Mouse (Mus musculus): ENCODE measurements around the gene Btnl2. TPM values are rescaled to one million over a fixed set of nuclear protein-coding genes. Genes with fewer than 3 reads are reported as not detected.

Gene Btnl2
- polyA plus RNA-seq, 1 experiment: not detected

- no peak for TF ChIP-seq TAL1 (IDR thresholded peaks at IDR 0.05; ENCODE audit: low read length)
- no peak for TF ChIP-seq GATA1 (IDR thresholded peaks at IDR 0.05; ENCODE audit: low read length)
- Histone ChIP-seq H3K36me3 (ENCODE audit: control insufficient read depth) (no peaks in the 10 kb centered on the region), H3K27me3 (ENCODE audit: control insufficient read depth) (peaks cover 2% of the 10 kb centered on the region; the same call in 1 of the 2 replicates), H3K4me1 (ENCODE audit: control insufficient read depth) (no peaks in the 10 kb centered on the region), H3K9me3 (ENCODE audit: control insufficient read depth, low read length) (no peaks in the 10 kb centered on the region), H3K4me3 (replicated peaks) (no peak overlapping the region)
These were observed 15.9 kb downstream of the Btnl2 start for GRCm38 (mm10) chr17:34370563-34370962.

DNA sequence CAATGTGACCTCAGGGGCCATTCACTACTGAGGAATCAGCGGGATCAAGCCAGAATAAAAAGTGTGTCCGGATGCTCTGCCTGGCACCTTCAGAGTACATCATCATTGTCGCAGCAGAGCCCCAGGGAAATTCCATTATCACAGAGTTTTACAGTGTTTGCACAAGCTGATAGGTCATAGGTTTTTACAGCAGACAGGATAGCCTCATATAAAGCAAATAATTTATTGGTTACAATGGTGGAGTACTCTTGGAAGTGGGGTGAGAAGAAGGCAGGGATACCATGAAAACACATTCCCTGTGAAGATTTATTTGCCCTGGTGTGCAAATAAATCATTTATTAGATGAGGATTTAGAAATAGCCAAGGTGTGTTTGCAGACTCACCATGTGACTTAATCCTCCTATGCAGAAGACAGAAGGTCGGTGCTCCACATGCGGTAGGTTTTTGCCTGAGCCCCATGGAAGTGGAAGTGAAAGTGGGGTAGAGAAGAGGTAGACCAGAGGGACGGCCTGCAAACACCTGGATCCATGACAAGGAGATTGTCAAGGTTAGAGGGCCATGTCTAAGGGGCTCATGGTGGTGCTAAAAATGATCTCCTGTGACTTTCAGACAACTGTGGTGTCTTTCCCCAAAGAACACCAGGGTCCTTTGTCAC lies 18.6 kb downstream of the Btnl2 start:
- Histone ChIP-seq H3K9me3 (ENCODE audit: control insufficient read depth, low read length) (no peaks in the 10 kb centered on the region), H3K4me3 (replicated peaks) (no peak overlapping the region), H3K4me1 (ENCODE audit: control insufficient read depth) (no peaks in the 10 kb centered on the region), H3K27me3 (ENCODE audit: control insufficient read depth) (peaks cover 2% of the 10 kb centered on the region; the same call in 1 of the 2 replicates), H3K36me3 (ENCODE audit: control insufficient read depth) (no peaks in the 10 kb centered on the region)
- TF ChIP-seq TAL1 (IDR thresholded peaks at IDR 0.05; ENCODE audit: low read length): no peak
- TF ChIP-seq GATA1 (IDR thresholded peaks at IDR 0.05; ENCODE audit: low read length): no peak

- Histone ChIP-seq H3K4me1 (ENCODE audit: control insufficient read depth) (no peaks in the 10 kb centered on the region), H3K4me3 (replicated peaks) (no peak within 1 kb of the TSS), H3K27me3 (ENCODE audit: control insufficient read depth) (peaks cover 2% of the 10 kb centered on the region; the same call in 1 of the 2 replicates), H3K36me3 (ENCODE audit: control insufficient read depth) (no peaks in the 10 kb centered on the region), H3K9me3 (ENCODE audit: control insufficient read depth, low read length) (peaks cover 2% of the 10 kb centered on the region; the same call in 1 of the 2 replicates)
- no peak for TF ChIP-seq GATA1 (IDR thresholded peaks at IDR 0.05; ENCODE audit: low read length)
- no peak for TF ChIP-seq TAL1 (IDR thresholded peaks at IDR 0.05; ENCODE audit: low read length)
These were observed 22.2 kb downstream of the Btnl2 start, which contains the start of gene Btnl1 for GRCm38 (mm10) chr17:34376847-34377246. Gene Btnl1, plus strand, starts transcription at chr17:34377132.

DNA sequence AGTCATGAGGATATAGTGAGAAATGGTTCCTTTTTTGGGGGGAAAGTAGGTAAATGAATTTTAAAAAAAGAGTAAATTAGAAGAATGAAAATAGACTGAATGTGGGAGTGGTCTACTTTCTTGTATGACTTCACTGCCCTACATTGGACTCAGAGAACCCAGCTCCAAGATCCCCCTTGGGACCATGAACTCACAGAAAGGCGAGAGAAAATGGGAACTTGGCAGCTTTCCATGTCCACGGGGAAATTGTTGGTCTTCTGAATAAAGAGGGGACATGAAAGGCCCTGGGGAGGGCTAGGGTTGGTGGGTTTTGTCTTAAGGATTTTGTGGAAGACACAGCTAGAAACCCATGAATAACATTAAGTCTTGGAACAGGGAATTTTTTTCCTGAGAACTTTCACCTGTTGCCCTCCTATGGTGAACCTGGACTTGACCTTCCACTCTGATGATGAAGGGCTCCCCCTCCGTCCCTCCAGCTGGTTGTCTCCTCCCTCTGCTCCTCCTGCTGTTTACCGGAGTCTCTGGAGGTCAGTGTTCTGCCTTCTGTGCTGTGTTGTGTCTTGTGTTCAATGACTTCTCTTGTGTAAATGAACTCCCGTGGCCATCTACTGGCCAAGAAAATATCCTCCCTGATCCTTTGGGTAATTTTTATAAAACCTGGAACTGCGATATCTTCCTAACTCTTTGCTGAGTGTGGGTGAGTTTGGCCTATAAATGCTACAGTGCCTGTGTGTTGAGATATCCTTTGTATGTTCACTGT lies 23.0 kb downstream of the Btnl2 start:
- Histone ChIP-seq H3K27me3 (ENCODE audit: control insufficient read depth) (peaks cover 2% of the 10 kb centered on the region; the same call in 1 of the 2 replicates), H3K4me3 (replicated peaks) (no peak overlapping the region), H3K9me3 (ENCODE audit: control insufficient read depth, low read length) (peaks cover 2% of the 10 kb centered on the region; the same call in 1 of the 2 replicates), H3K4me1 (ENCODE audit: control insufficient read depth) (no peaks in the 10 kb centered on the region), H3K36me3 (ENCODE audit: control insufficient read depth) (no peaks in the 10 kb centered on the region)
- TF ChIP-seq GATA1 (IDR thresholded peaks at IDR 0.05; ENCODE audit: low read length): no peak
- no peak for TF ChIP-seq TAL1 (IDR thresholded peaks at IDR 0.05; ENCODE audit: low read length)

- Histone ChIP-seq H3K27me3 (ENCODE audit: control insufficient read depth) (no peaks in the 10 kb centered on the region), H3K4me3 (replicated peaks) (no peak overlapping the region), H3K4me1 (ENCODE audit: control insufficient read depth) (no peaks in the 10 kb centered on the region), H3K9me3 (ENCODE audit: control insufficient read depth, low read length) (peaks cover 2% of the 10 kb centered on the region; the same call in 1 of the 2 replicates), H3K36me3 (ENCODE audit: control insufficient read depth) (no peaks in the 10 kb centered on the region)
- TF ChIP-seq TAL1 (IDR thresholded peaks at IDR 0.05; ENCODE audit: low read length) (no peak), GATA1 (IDR thresholded peaks at IDR 0.05; ENCODE audit: low read length) (no peak)
These were observed 24.1 kb downstream of the Btnl2 start for GRCm38 (mm10) chr17:34378716-34379115.

- H3K27me3 ChIP-seq (ENCODE audit: control insufficient read depth): no peaks in the 10 kb centered on the region
- H3K9me3 ChIP-seq (ENCODE audit: control insufficient read depth, low read length): peaks cover 2% of the 10 kb centered on the region; the same call in 1 of the 2 replicates
- no peaks in the 10 kb centered on the region for H3K4me1 ChIP-seq (ENCODE audit: control insufficient read depth)
- no peak overlapping the region for H3K4me3 ChIP-seq (replicated peaks)
- TF ChIP-seq TAL1 (IDR thresholded peaks at IDR 0.05; ENCODE audit: low read length) (no peak), GATA1 (IDR thresholded peaks at IDR 0.05; ENCODE audit: low read length) (no peak)
- no peaks in the 10 kb centered on the region for H3K36me3 ChIP-seq (ENCODE audit: control insufficient read depth)
These were observed 24.8 kb downstream of the Btnl2 start for GRCm38 (mm10) chr17:34379451-34379850.

- no peak overlapping the region for H3K4me3 ChIP-seq (replicated peaks)
- H3K4me1 ChIP-seq (ENCODE audit: control insufficient read depth): no peaks in the 10 kb centered on the region
- no peaks in the 10 kb centered on the region for H3K36me3 ChIP-seq (ENCODE audit: control insufficient read depth)
- H3K9me3 ChIP-seq (ENCODE audit: control insufficient read depth, low read length): peaks cover 2% of the 10 kb centered on the region; the same call in 1 of the 2 replicates
- H3K27me3 ChIP-seq (ENCODE audit: control insufficient read depth): no peaks in the 10 kb centered on the region
- no peak for TF ChIP-seq GATA1 (IDR thresholded peaks at IDR 0.05; ENCODE audit: low read length)
- TF ChIP-seq TAL1 (IDR thresholded peaks at IDR 0.05; ENCODE audit: low read length): no peak
These were observed 27.3 kb downstream of the Btnl2 start for GRCm38 (mm10) chr17:34381876-34382275.

- peaks cover 2% of the 10 kb centered on the region; the same call in 1 of the 2 replicates for H3K9me3 ChIP-seq (ENCODE audit: control insufficient read depth, low read length)
- TF ChIP-seq TAL1 (IDR thresholded peaks at IDR 0.05; ENCODE audit: low read length) (no peak), GATA1 (IDR thresholded peaks at IDR 0.05; ENCODE audit: low read length) (no peak)
- no peaks in the 10 kb centered on the region for H3K36me3 ChIP-seq (ENCODE audit: control insufficient read depth)
- no peaks in the 10 kb centered on the region for H3K27me3 ChIP-seq (ENCODE audit: control insufficient read depth)
- no peak overlapping the region for H3K4me3 ChIP-seq (replicated peaks)
- H3K4me1 ChIP-seq (ENCODE audit: control insufficient read depth): no peaks in the 10 kb centered on the region
These were observed 28.6 kb downstream of the Btnl2 start for GRCm38 (mm10) chr17:34383212-34383611.

DNA sequence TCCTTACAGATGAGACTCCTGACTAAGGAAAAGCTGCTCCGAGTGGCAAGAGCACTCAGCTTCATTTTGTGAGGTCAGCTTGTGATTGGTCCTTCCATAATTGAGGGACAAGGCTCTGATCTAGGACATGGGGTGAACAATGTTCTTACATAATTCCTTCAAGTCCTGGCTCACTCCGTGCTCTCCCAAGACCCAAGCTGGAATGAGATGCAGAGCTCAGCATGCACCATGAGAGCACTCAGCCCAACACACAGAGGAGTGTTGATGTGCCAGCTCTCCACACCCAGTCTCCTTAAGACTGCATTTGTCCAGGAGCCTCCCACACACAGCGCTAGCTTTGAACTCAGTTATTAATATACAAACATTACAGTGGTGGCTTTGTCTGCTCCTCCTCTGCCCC lies 30.1 kb downstream of the Btnl2 start:
- peaks cover 2% of the 10 kb centered on the region; the same call in 1 of the 2 replicates for H3K9me3 ChIP-seq (ENCODE audit: control insufficient read depth, low read length)
- no peak for TF ChIP-seq TAL1 (IDR thresholded peaks at IDR 0.05; ENCODE audit: low read length)
- TF ChIP-seq GATA1 (IDR thresholded peaks at IDR 0.05; ENCODE audit: low read length): no peak
- no peaks in the 10 kb centered on the region for H3K36me3 ChIP-seq (ENCODE audit: control insufficient read depth)
- no peaks in the 10 kb centered on the region for H3K4me1 ChIP-seq (ENCODE audit: control insufficient read depth)
- no peaks in the 10 kb centered on the region for H3K27me3 ChIP-seq (ENCODE audit: control insufficient read depth)
- H3K4me3 ChIP-seq (replicated peaks): no peak overlapping the region

Measured in erythroblast, embryonic 14.5 days (primary cell).